8 mouse cellular contexts compared by ENCODE assay signal in genomic region chr4:116016862-116017299, GRCm38 (mm10). TPM values are rescaled to one million over a fixed set of nuclear protein-coding genes. Genes with fewer than 3 reads are reported as not detected.
A peak's percentile ranks its signal among the peaks of the same experiment; 100 is the strongest.
DNase-seq lines count a peak whose midpoint lies in the region; ATAC-seq lines count a peak whose summit lies in the region.

No protein-coding gene starts in this region.

- no peak overlapping the region for H3K27ac ChIP-seq in neural tube, embryonic 11.5 days (ENCODE audit: low read depth, low read length)
- no peak overlapping the region for H3K27ac ChIP-seq in limb, embryonic 13.5 days
- no peak overlapping the region for H3K27ac ChIP-seq in stomach, embryonic 14.5 days (ENCODE audit: low read length)

- peaks cover 56% of the 10 kb centered on the region for H3K27me3 ChIP-seq in erythroblast, embryonic 14.5 days (ENCODE audit: control insufficient read depth)
- H3K27me3 ChIP-seq in neural tube, embryonic 11.5 days (ENCODE audit: control insufficient read depth, insufficient read depth, low read length): peaks cover 40% of the 10 kb centered on the region
- H3K27me3 ChIP-seq in limb, embryonic 13.5 days: peaks cover 76% of the 10 kb centered on the region
- peaks cover 9% of the 10 kb centered on the region for H3K27me3 ChIP-seq in stomach, embryonic 14.5 days (ENCODE audit: control insufficient read depth, insufficient read depth, low read length)

- H3K9ac ChIP-seq in neural tube, embryonic 11.5 days (ENCODE audit: low read length): no peak overlapping the region
- H3K9ac ChIP-seq in limb, embryonic 13.5 days: peak overlapping the region; percentile 62
- peak overlapping the region; percentile 28; the same call in 1 of the 2 replicates for H3K9ac ChIP-seq in stomach, embryonic 14.5 days (replicated peaks; ENCODE audit: low read depth, low read length)

- 12% methylated on average over 16 of the region's 16 CpGs for WGBS in neural tube, embryonic 11.5 days
- 8% methylated on average over 16 of the region's 16 CpGs for WGBS in limb, embryonic 13.5 days
- 9% methylated on average over 16 of the region's 16 CpGs for WGBS in stomach, embryonic 14.5 days

- H3K36me3 ChIP-seq in erythroblast, embryonic 14.5 days (ENCODE audit: control insufficient read depth): no peaks in the 10 kb centered on the region
- no peaks in the 10 kb centered on the region for H3K36me3 ChIP-seq in neural tube, embryonic 11.5 days (ENCODE audit: control insufficient read depth, insufficient read depth, low read length)
- H3K36me3 ChIP-seq in limb, embryonic 13.5 days: no peaks in the 10 kb centered on the region
- H3K36me3 ChIP-seq in stomach, embryonic 14.5 days (ENCODE audit: control insufficient read depth, insufficient read depth, low read length): no peaks in the 10 kb centered on the region

- H3K4me2 ChIP-seq in neural tube, embryonic 11.5 days (ENCODE audit: low read depth): peak overlapping the region; percentile 94
- peak overlapping the region; percentile 98 for H3K4me2 ChIP-seq in limb, embryonic 13.5 days (replicated peaks)
- peak overlapping the region; percentile 84 for H3K4me2 ChIP-seq in stomach, embryonic 14.5 days (replicated peaks; ENCODE audit: low read depth, low read length)

- peaks cover 10% of the 10 kb centered on the region for H3K4me1 ChIP-seq in erythroblast, embryonic 14.5 days (ENCODE audit: control insufficient read depth)
- H3K4me1 ChIP-seq in neural tube, embryonic 11.5 days (ENCODE audit: control insufficient read depth, insufficient read depth, low read length): no peaks in the 10 kb centered on the region
- peaks cover 16% of the 10 kb centered on the region for H3K4me1 ChIP-seq in limb, embryonic 13.5 days
- H3K4me1 ChIP-seq in stomach, embryonic 14.5 days (ENCODE audit: control insufficient read depth, insufficient read depth, low read length): no peaks in the 10 kb centered on the region

- no peak for ATAC-seq in erythroblast, adult 5-6 weeks (replicated peaks; ENCODE audit: low FRiP score, poor library complexity, severe bottlenecking)
- no peak for ATAC-seq in neural tube, embryonic 11.5 days (ENCODE audit: insufficient read depth, low FRiP score, low TSS enrichment)
- no peak for ATAC-seq in limb, embryonic 13.5 days (ENCODE audit: low FRiP score, low read depth)
- ATAC-seq in stomach, embryonic 14.5 days (ENCODE audit: insufficient number of reproducible peaks, insufficient read depth, low FRiP score, low read depth): no peak

- DNase-seq in neural tube, embryonic 11.5 days (ENCODE audit: low spot score): no peak
- no peak for DNase-seq in neural tube, embryonic 10.5 days (ENCODE audit: extremely low spot score, low spot score)
- no peak for DNase-seq in ovary, adult 18-20 months (ENCODE audit: low spot score)
- DNase-seq in cerebellum, adult 9-10 months: no peak

- H3K9me3 ChIP-seq in erythroblast, embryonic 14.5 days (ENCODE audit: control insufficient read depth, low read length): peaks cover 4% of the 10 kb centered on the region; the same call in 1 of the 2 replicates
- no peaks in the 10 kb centered on the region for H3K9me3 ChIP-seq in neural tube, embryonic 11.5 days (ENCODE audit: control insufficient read depth, low read length)
- no peaks in the 10 kb centered on the region for H3K9me3 ChIP-seq in limb, embryonic 13.5 days
- no peaks in the 10 kb centered on the region for H3K9me3 ChIP-seq in stomach, embryonic 14.5 days (ENCODE audit: control insufficient read depth, low read depth, low read length)

- H3K4me3 ChIP-seq in erythroblast, embryonic 14.5 days (replicated peaks): peak overlapping the region; percentile 59
- H3K4me3 ChIP-seq in neural tube, embryonic 11.5 days (ENCODE audit: low read depth, low read length): peak overlapping the region; percentile 51
- H3K4me3 ChIP-seq in limb, embryonic 13.5 days: peak overlapping the region; percentile 64
- peak overlapping the region; percentile 47 for H3K4me3 ChIP-seq in stomach, embryonic 14.5 days (ENCODE audit: low read depth, low read length)

RNA-seq across cellular contexts. Expression of gene Faah, which starts 0.8 kb away (rescaled TPM):
- polyA plus RNA-seq in erythroblast, embryonic 14.5 days (2012): 0.02 and 0.04 TPM in 2 replicates
- 2.1 TPM in 1 of 2 replicates, not detected in the other for total RNA-seq in erythroblast, adult 5-6 weeks (2015; ENCODE audit: low replicate concordance)
- total RNA-seq in erythroblast, adult 5-6 weeks (2017; ENCODE audit: low replicate concordance): 1.3 TPM in 1 of 2 replicates, not detected in the other
- 1.9 and 2.1 TPM in 2 replicates for polyA plus RNA-seq in neural tube, embryonic 11.5 days (2014; fragmentation: Nextera tagmentation; extraction: Ambion mirVana)
- 0.61 and 0.75 TPM in 2 replicates for polyA plus RNA-seq in limb, embryonic 13.5 days (2015; fragmentation: Nextera tagmentation; extraction: Ambion mirVana)
- 8.3 and 8.5 TPM in 2 replicates for polyA plus RNA-seq in stomach, embryonic 14.5 days (2014; fragmentation: Nextera tagmentation; extraction: Ambion mirVana)

RNA-seq across cellular contexts. Expression of gene Nsun4, which starts 36.8 kb away (rescaled TPM):
- 0.01 and 0.06 TPM in 2 replicates for polyA plus RNA-seq in erythroblast, embryonic 14.5 days (2012)
- 2.5 and 2.9 TPM in 2 replicates for total RNA-seq in erythroblast, adult 5-6 weeks (2015; ENCODE audit: low replicate concordance)
- total RNA-seq in erythroblast, adult 5-6 weeks (2017; ENCODE audit: low replicate concordance): 0.43 and 1.1 TPM in 2 replicates
- 21.0 and 21.2 TPM in 2 replicates for polyA plus RNA-seq in neural tube, embryonic 11.5 days (2014; fragmentation: Nextera tagmentation; extraction: Ambion mirVana)
- polyA plus RNA-seq in limb, embryonic 13.5 days (2015; fragmentation: Nextera tagmentation; extraction: Ambion mirVana): 19.8 and 20.0 TPM in 2 replicates
- 22.3 and 23.4 TPM in 2 replicates for polyA plus RNA-seq in stomach, embryonic 14.5 days (2014; fragmentation: Nextera tagmentation; extraction: Ambion mirVana)

RNA-seq across cellular contexts. Expression of gene Uqcrh, which starts 58.0 kb away (rescaled TPM):
- polyA plus RNA-seq in erythroblast, embryonic 14.5 days (2012): 12.6 and 16.3 TPM in 2 replicates
- total RNA-seq in erythroblast, adult 5-6 weeks (2015; ENCODE audit: low replicate concordance): 197 and 223 TPM in 2 replicates
- 191 and 235 TPM in 2 replicates for total RNA-seq in erythroblast, adult 5-6 weeks (2017; ENCODE audit: low replicate concordance)
- polyA plus RNA-seq in neural tube, embryonic 11.5 days (2014; fragmentation: Nextera tagmentation; extraction: Ambion mirVana): 455 and 456 TPM in 2 replicates
- 456 and 481 TPM in 2 replicates for polyA plus RNA-seq in limb, embryonic 13.5 days (2015; fragmentation: Nextera tagmentation; extraction: Ambion mirVana)
- 520 and 565 TPM in 2 replicates for polyA plus RNA-seq in stomach, embryonic 14.5 days (2014; fragmentation: Nextera tagmentation; extraction: Ambion mirVana)

RNA-seq across cellular contexts. Expression of gene Lrrc41, which starts 58.2 kb away (rescaled TPM):
- polyA plus RNA-seq in erythroblast, embryonic 14.5 days (2012): 0.56 and 1.2 TPM in 2 replicates
- total RNA-seq in erythroblast, adult 5-6 weeks (2015; ENCODE audit: low replicate concordance): 3.5 and 9.0 TPM in 2 replicates
- total RNA-seq in erythroblast, adult 5-6 weeks (2017; ENCODE audit: low replicate concordance): 1.3 and 3.3 TPM in 2 replicates
- polyA plus RNA-seq in neural tube, embryonic 11.5 days (2014; fragmentation: Nextera tagmentation; extraction: Ambion mirVana): 74.2 and 84.9 TPM in 2 replicates
- 83.1 and 86.8 TPM in 2 replicates for polyA plus RNA-seq in limb, embryonic 13.5 days (2015; fragmentation: Nextera tagmentation; extraction: Ambion mirVana)
- 70.9 and 73.6 TPM in 2 replicates for polyA plus RNA-seq in stomach, embryonic 14.5 days (2014; fragmentation: Nextera tagmentation; extraction: Ambion mirVana)

Comparison
In these comparisons a context has a peak if more than half of its experiments do, and no peak if none do; other contexts are left out.
1. RNA of gene Nsun4, which starts 36.8 kb away (polyA plus RNA-seq): 22.3 to 23.4 TPM in stomach, embryonic 14.5 days, 21.0 to 21.2 TPM in neural tube, embryonic 11.5 days and 19.8 to 20.0 TPM in limb, embryonic 13.5 days; 0.01 to 0.06 TPM in erythroblast, embryonic 14.5 days; every median in the first group is over 10 times any median in the second.
2. RNA of gene Uqcrh, which starts 58.0 kb away (polyA plus RNA-seq): 520 to 565 TPM in stomach, embryonic 14.5 days, 455 to 456 TPM in neural tube, embryonic 11.5 days and 456 to 481 TPM in limb, embryonic 13.5 days; 12.6 to 16.3 TPM in erythroblast, embryonic 14.5 days; every median in the first group is over 10 times any median in the second.
3. Peak in every context shown above with its lines, with median percentiles within 50 percentile points of each other: H3K4me3 ChIP-seq and H3K4me2 ChIP-seq.